Mouse (Mus musculus): Measurements from ENCODE around the gene Kdm6b. TPM values are rescaled to one million over a fixed set of nuclear protein-coding genes. Genes with fewer than 3 reads are reported as not detected.
A peak's percentile ranks its signal among the peaks of the same experiment; 100 is the strongest.

The Kdm6b gene
- total RNA-seq, 1 experiment from 2014 or later = 4.4 TPM

DNA sequence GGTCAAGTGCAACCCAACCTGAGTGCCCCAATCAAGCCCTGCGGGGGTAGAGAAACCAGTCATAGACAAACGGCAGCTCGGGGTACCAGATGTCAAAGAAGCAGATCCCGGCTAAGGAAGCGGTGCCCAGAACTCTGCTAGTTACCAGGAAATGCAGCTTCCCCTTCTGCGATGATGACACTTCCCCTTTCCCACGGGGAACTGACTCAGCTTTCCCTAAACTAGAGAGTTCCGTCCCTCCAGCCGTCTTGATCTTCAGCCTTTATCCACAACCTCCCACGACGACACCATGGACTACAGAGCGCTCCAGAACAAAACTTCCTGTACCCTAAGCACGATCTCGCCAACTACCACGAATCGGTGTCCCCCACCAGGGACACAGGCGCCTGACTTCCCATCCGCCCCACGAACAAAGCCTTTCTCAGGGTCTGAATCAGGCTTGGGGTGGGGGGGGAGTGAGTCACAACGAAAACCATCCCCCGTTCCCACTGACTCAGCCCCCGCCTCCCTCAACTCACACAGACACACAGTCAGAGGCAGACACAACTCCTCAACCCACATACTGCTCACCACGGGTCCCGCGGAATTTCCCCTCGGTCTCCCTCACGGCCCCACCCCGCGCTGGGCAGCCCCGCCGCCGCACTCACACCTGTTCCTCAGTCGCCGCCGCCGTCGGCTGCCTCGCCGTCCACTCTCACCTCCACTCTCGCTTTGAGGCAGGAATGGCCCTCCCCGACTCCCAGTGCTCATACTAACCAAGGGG is 3.0 kb downstream of the Kdm6b start:
- peak; percentile 1 to 22; a peak in 2 of 4 replicates for ATAC-seq (replicated peaks in 1 of 2; ENCODE audit: insufficient read depth in 1 of 2, low FRiP score in 2 of 2, low TSS enrichment in 1 of 2, low read depth in 1 of 2, poor library complexity in 2 of 2, severe bottlenecking in 2 of 2)

GRCm38 (mm10) chr11:69410045-69410309 is 3.5 kb downstream of the Kdm6b start:
- ATAC-seq (replicated peaks in 1 of 2; ENCODE audit: insufficient read depth in 1 of 2, low FRiP score in 2 of 2, low TSS enrichment in 1 of 2, low read depth in 1 of 2, poor library complexity in 2 of 2, severe bottlenecking in 2 of 2) = no peak

DNA sequence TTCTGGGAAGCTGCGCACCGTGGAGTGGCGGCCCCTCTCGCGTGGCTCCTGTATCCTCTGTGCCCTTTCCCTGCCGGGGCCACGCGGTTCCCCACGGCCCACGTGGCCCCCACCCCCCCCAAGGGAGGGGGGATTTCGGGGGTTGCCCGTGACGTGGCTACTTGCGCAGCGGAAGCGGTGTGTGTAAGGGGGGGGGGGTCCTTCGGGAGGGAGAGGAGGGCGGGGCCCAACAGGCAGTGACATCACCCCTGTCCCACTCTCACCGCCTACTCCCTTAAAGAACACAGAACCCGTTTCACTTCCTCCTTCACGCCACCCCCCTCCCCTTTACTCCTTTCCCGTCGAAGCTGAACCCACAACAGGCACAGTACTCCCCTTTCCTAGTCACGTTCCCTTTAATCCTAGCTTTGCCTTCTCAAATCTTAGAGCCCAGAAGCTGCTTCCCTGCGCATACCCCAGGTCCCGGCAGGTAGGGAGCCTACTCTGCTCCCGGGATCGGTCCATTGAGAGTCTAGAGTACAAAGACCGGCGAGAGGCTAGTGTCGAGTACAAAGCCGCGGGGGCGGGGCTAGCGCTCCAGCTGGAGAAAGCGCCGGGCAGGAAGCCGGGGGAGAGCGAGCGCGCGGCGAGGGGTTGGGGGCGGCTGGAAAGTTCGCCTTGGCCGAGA is 4.0 kb downstream of the Kdm6b start:
- ATAC-seq (replicated peaks in 1 of 2; ENCODE audit: insufficient read depth in 1 of 2, low FRiP score in 2 of 2, low TSS enrichment in 1 of 2, low read depth in 1 of 2, poor library complexity in 2 of 2, severe bottlenecking in 2 of 2) = peak; percentile 30 to 34; a peak in 2 of 4 replicates

DNA sequence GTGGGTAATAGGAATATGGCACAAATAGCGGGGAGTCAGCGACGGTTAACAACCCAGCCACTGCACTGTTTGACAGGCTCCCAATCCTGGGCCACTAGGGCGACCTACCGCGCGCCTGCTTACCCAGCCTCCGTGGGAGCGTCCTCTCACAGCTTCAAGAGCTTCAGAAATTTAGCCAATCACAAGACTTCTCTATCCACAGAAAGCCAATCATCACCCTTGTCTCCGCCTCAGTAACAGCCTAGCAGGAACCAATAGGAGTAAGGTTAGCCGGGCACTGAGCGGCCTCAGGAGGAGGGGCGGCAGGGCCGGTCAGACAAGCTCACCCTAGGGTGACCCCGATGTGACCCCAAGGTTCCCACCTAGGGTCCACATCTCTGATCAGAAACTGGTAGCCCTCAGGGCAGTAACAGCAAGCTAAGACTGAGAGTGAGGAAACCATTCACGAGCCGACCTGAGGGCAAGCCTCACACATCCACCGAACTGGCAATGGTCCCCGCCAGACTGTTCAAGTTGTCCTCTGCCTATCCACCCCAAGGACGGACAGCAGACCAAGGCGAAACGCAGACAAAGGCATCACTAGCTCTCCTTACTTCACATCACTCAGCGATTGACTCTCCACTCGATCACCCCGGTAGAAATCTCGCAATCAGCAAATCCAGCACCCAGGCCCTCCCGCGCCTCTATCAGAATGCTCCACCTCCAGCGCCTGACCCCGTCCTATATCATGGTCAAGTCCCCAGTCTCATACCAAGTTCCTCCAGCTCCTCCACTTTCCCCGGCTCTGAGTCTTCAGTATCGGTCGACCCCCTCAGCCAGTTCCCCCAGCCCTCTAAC is 4.7 kb downstream of the Kdm6b start:
- peak; percentile 64 to 72 for ATAC-seq (replicated peaks in 1 of 2; ENCODE audit: insufficient read depth in 1 of 2, low FRiP score in 2 of 2, low TSS enrichment in 1 of 2, low read depth in 1 of 2, poor library complexity in 2 of 2, severe bottlenecking in 2 of 2)

GRCm38 (mm10) chr11:69407724-69408004 is 5.8 kb downstream of the Kdm6b start:
- no peak for ATAC-seq (replicated peaks in 1 of 2; ENCODE audit: insufficient read depth in 1 of 2, low FRiP score in 2 of 2, low TSS enrichment in 1 of 2, low read depth in 1 of 2, poor library complexity in 2 of 2, severe bottlenecking in 2 of 2)

- ATAC-seq (replicated peaks in 1 of 2; ENCODE audit: insufficient read depth in 1 of 2, low FRiP score in 2 of 2, low TSS enrichment in 1 of 2, low read depth in 1 of 2, poor library complexity in 2 of 2, severe bottlenecking in 2 of 2) = no peak
Measured at GRCm38 (mm10) chr11:69406867-69407723, 6.4 kb downstream of the Kdm6b start.

DNA sequence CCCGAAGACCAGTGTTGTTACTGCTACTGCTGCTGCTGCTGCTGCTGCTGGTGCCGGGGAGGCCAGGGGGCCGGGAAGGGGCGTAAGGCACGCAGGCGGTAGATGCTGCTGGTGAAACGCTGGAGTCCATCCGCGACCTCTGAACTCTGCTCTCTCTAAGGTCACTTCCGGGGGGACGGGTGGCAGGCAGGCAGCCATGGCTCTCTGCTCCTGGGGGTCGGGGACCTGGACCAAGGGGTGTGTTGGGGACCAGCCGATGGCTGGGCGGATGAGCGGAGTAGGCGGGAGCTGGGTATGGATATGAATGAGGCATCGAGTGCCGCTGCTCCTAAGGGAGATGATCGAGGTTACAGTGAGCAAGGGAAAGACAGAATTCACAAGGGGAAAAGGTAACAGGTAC is 7.2 kb downstream of the Kdm6b start:
- ATAC-seq (replicated peaks in 1 of 2; ENCODE audit: insufficient read depth in 1 of 2, low FRiP score in 2 of 2, low TSS enrichment in 1 of 2, low read depth in 1 of 2, poor library complexity in 2 of 2, severe bottlenecking in 2 of 2) = no peak

DNA sequence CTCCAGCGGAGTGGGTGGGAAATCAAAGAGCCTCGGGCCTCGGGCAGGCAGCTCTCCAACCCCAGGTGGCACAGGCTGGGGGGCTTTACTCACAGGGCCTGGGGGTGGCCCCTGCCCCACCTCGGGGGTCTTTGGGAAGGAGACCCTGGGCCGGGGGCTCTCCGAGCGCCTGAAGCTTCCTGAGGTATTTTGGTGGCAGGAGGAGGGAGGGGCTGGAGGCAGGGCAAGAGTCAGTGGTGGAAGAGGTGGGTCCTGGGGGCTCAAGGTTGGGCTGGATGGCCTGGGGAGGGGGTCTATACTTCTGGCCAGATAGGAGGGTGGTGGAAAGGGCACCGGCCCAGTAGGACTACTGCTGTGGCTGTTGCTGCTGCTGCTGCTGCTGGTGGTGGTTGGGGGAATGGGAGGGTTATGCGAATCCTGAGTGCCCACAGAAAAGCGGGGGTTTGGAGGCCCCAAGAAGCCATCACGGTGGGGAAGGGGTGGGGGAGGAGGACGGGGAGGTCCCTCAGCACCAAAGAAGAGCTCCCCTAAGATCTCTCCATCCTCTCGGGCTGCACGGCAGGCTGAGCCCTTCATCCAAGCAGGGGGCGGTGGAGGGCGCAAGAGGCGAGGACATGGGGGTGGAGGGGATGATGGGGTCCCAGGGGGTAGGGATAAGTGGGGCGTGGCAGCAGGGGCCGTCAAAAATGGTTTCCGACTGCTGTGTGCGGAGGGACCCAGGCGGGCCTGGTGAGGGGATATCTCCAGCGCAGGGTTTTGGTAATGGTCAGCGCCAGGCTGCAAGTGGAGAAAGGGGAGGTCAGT is 7.9 kb downstream of the Kdm6b start:
- no peak for ATAC-seq (replicated peaks in 1 of 2; ENCODE audit: insufficient read depth in 1 of 2, low FRiP score in 2 of 2, low TSS enrichment in 1 of 2, low read depth in 1 of 2, poor library complexity in 2 of 2, severe bottlenecking in 2 of 2)

GRCm38 (mm10) chr11:69404595-69405396 is 8.7 kb downstream of the Kdm6b start:
- no peak for ATAC-seq (replicated peaks in 1 of 2; ENCODE audit: insufficient read depth in 1 of 2, low FRiP score in 2 of 2, low TSS enrichment in 1 of 2, low read depth in 1 of 2, poor library complexity in 2 of 2, severe bottlenecking in 2 of 2)

DNA sequence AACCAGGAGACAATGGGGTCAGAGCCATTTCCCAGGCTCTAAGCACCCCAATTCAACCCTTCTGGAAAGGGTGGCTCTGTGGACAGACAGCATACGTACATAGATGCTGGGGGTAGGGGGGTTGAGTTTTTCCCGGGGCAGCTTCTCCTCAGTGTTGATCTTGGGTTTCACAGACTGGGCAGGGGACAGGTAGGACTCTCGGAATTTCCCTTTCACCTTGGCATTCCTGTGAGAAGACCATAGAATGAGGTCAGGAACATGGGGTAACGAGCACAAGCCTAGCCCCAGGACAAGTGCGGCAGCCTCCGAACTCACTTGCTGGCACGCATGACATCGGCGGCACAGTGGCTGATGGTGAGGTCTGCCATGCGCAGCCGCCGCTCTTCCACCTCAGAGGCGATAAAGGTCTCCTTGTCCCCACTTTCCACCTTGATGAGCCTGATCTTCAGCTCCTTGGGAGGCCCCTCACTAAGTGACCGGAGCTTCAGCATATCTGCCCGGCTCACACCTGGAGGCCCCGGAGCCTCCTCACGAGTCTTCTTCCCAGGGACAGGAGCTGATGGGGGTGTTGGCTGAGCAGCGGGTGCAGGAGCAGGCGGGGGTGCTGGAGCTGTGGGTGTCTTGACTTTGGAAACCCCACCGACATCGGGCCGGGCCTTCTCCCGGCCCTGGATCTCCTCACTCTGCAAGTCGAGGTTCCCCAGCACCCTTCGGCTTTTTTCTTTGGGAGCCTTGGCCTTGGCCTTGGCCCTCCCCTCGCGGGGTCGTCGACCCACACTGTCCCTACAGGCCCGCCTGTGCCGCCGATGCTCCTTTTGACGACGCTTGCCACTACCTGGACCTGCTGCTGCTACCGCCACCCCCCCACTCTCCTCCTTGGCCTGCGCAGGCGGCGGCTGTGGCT is 9.5 kb downstream of the Kdm6b start:
- ATAC-seq (replicated peaks in 1 of 2; ENCODE audit: insufficient read depth in 1 of 2, low FRiP score in 2 of 2, low TSS enrichment in 1 of 2, low read depth in 1 of 2, poor library complexity in 2 of 2, severe bottlenecking in 2 of 2) = no peak

DNA sequence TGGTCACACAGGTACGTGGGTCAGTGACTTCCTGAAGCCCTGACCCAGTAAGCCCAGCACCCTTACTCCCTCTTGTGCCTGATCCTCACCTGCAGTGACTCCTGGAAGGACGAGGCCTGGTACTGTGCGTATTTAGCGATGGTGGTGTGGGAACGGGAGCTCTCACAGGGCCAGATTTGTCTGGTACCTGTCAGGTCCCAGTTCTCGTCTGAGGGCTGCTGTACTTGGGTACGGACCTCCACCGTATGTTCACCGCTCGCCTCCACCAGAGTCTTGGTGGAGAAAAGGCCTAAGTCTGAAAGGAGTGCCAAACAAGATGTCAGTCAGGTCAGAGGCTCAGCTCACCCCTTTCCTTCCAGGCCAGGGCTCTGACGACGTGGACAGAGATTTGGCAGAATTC is 11.5 kb downstream of the Kdm6b start:
- no peak for ATAC-seq (replicated peaks in 1 of 2; ENCODE audit: insufficient read depth in 1 of 2, low FRiP score in 2 of 2, low TSS enrichment in 1 of 2, low read depth in 1 of 2, poor library complexity in 2 of 2, severe bottlenecking in 2 of 2)

GRCm38 (mm10) chr11:69401210-69401637 is 12.3 kb downstream of the Kdm6b start:
- peak; percentile 76 to 87 for ATAC-seq (replicated peaks in 1 of 2; ENCODE audit: insufficient read depth in 1 of 2, low FRiP score in 2 of 2, low TSS enrichment in 1 of 2, low read depth in 1 of 2, poor library complexity in 2 of 2, severe bottlenecking in 2 of 2)

DNA sequence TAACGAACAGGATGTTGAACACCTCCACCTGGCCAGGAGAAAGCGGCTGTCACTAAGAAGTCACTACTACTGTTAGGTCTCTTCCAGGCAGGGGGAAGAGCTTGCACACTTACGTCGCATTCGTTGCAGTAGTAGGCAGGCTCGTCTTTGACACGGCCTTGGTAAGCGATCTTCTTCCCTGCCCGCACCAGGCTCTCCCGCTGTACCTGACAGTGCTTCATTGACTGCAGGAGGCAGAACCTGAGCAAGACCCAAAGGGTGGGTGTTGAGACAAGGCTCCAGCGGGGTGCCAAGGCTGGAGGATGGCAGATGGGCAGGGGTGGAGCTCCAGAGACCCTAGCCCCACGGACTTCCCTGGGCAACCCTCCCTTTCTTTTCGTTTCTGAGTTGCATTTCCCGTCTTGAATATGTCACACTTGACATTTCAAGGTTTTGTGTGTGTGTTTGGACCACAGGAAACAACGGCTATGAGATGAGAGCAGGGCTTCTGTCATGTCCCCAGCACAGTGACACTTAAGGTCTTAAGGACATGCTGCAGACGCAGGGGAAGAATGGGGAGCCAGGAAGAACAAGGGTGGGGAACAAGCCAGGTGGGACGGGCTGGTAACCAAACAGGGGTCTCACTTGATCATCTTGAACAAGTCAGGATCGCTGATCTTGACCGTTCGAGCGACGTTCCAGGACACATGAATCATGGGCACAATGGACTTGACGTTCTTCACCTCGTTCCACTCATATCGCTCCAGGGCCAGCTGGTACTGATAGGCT is 13.2 kb downstream of the Kdm6b start:
- no peak for ATAC-seq (replicated peaks in 1 of 2; ENCODE audit: insufficient read depth in 1 of 2, low FRiP score in 2 of 2, low TSS enrichment in 1 of 2, low read depth in 1 of 2, poor library complexity in 2 of 2, severe bottlenecking in 2 of 2)

GRCm38 (mm10) chr11:69399201-69400082 is 14.0 kb downstream of the Kdm6b start:
- no peak for ATAC-seq (replicated peaks in 1 of 2; ENCODE audit: insufficient read depth in 1 of 2, low FRiP score in 2 of 2, low TSS enrichment in 1 of 2, low read depth in 1 of 2, poor library complexity in 2 of 2, severe bottlenecking in 2 of 2)
